8 mouse cellular contexts compared by ENCODE assay signal in the genomic region with DNA sequence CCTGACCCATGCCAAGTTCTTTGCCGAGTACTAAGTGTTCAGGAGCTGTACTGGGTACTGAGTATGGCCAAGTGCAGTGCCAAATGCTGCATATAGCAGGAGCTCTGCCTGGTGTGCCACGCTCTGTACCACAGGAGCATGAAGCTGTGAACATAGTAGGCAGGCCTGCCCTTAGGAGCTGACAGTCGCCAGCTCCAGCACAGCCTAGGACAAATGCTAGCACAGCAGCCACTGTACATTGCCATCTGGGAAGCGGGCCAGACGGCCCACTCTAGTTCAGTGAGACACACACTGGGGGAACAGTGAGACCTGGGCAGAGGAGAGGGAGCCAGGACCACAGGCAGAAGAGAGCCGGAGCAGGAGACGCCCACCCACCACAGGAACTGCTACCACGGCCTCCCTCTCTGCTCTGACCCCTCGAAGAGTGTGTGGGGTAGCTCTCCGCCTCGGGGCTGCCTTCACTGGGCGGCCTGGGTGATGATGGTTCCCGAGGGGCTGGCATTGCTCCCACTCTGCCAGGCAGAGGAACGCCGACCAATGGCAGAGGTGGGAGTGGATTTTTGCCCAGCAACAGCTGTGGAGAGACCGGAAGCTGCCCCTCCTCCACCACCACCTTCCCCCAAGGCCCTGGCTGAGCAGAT. TPM values are rescaled to one million over a fixed set of nuclear protein-coding genes. Genes with fewer than 3 reads are reported as not detected.
DNase-seq lines count a peak whose midpoint lies in the region; ATAC-seq lines count a peak whose summit lies in the region.
"Had no signal": no experiment of that assay in that cellular context is flagged by ENCODE, and none has a peak within 500 bp of the region (broad histone marks: within the 10 kb centered on the region; RNA-seq: fewer than 3 reads in every experiment).

No protein-coding gene starts in this region.

- WGBS in embryonic facial prominence, embryonic 12.5 days: 48% methylated on average over 16 of the region's 16 CpGs
- 31% methylated on average over 16 of the region's 16 CpGs for WGBS in neural tube, embryonic 14.5 days

- H3K9me3 ChIP-seq in embryonic facial prominence, embryonic 12.5 days: 0 out of 2 replicates have a peak, but pooled peaks cover 6% of the 10 kb centered on the region
- H3K9me3 ChIP-seq in neural tube, embryonic 14.5 days (ENCODE audit: control insufficient read depth, low read length): no peaks in the 10 kb centered on the region

- peak; percentile 36; the same call in 1 of the 2 replicates for ATAC-seq in embryonic facial prominence, embryonic 12.5 days (ENCODE audit: insufficient number of reproducible peaks, insufficient read depth, low FRiP score, low TSS enrichment)
- peak; percentile 83 for ATAC-seq in neural tube, embryonic 14.5 days (ENCODE audit: low read depth)

- intact Hi-C loops in left cerebral cortex, postnatal 25 days (cut with DNase I): no loop called here

- no peaks in the 10 kb centered on the region for H3K27me3 ChIP-seq in embryonic facial prominence, embryonic 12.5 days
- H3K27me3 ChIP-seq in neural tube, embryonic 14.5 days (ENCODE audit: control insufficient read depth, insufficient read depth, low read length): no peaks in the 10 kb centered on the region

- H3K27ac ChIP-seq in embryonic facial prominence, embryonic 12.5 days: peak overlapping the region; percentile 72
- peak overlapping the region; percentile 77 for H3K27ac ChIP-seq in neural tube, embryonic 14.5 days (ENCODE audit: low read depth, low read length)

- peak; percentile 41 to 49 for DNase-seq in adrenal gland, adult 18-20 months (ENCODE audit: low spot score in 2 of 2)
- DNase-seq in gonadal fat pad, adult 2 months (ENCODE audit: low read depth): peak; percentile 41
- DNase-seq in kidney, adult 11 months: peak; percentile 84
- peak; percentile 68 to 82 for DNase-seq in left cerebral cortex, postnatal 25 days (ENCODE audit: low spot score in 2 of 2)
- no peak for DNase-seq in thymus, postnatal 0 days (ENCODE audit: low spot score)

- no peaks in the 10 kb centered on the region for H3K36me3 ChIP-seq in embryonic facial prominence, embryonic 12.5 days
- H3K36me3 ChIP-seq in neural tube, embryonic 14.5 days (ENCODE audit: control insufficient read depth, insufficient read depth, low read length): no peaks in the 10 kb centered on the region

- no peak overlapping the region for H3K4me3 ChIP-seq in embryonic facial prominence, embryonic 12.5 days
- H3K4me3 ChIP-seq in neural tube, embryonic 14.5 days (ENCODE audit: low read depth, low read length): no peak overlapping the region

- no peak overlapping the region; the same call in 1 of the 2 replicates for H3K9ac ChIP-seq in embryonic facial prominence, embryonic 12.5 days
- H3K9ac ChIP-seq in neural tube, embryonic 14.5 days (replicated peaks; ENCODE audit: low read depth, low read length): 0 out of 2 replicates have a peak overlapping the region, but pooled peaks have one; percentile 25

- no peak overlapping the region for H3K4me2 ChIP-seq in embryonic facial prominence, embryonic 12.5 days (replicated peaks)
- no peak overlapping the region; the same call in 1 of the 2 replicates for H3K4me2 ChIP-seq in neural tube, embryonic 14.5 days (ENCODE audit: low read depth, low read length)

- peaks cover 31% of the 10 kb centered on the region for H3K4me1 ChIP-seq in embryonic facial prominence, embryonic 12.5 days
- H3K4me1 ChIP-seq in neural tube, embryonic 14.5 days (ENCODE audit: control insufficient read depth, insufficient read depth, low read length): peaks cover 26% of the 10 kb centered on the region

RNA-seq across cellular contexts. Expression of a gene that starts 38.8 kb away (rescaled TPM):
- not detected for total RNA-seq in adrenal gland, adult 18-20 months (2021)
- polyA plus RNA-seq in embryonic facial prominence, embryonic 12.5 days (2016; fragmentation: Nextera tagmentation; extraction: Ambion mirVana): not detected in 2 replicates
- not detected in 2 replicates for polyA plus RNA-seq in gonadal fat pad, adult 2 months (2012; rRNA removed)
- total RNA-seq in left cerebral cortex, postnatal 25 days (2021): not detected
- not detected in 2 replicates for polyA plus RNA-seq in neural tube, embryonic 14.5 days (2014; fragmentation: Nextera tagmentation; extraction: Ambion mirVana)
- not detected in 2 replicates for polyA plus RNA-seq in thymus, postnatal 0 days (2015; fragmentation: Nextera tagmentation; extraction: Ambion mirVana)
- total RNA-seq: common myeloid progenitor, adult 5-6 weeks had no signal
